Mouse (Mus musculus) kidney, adult 8-10 months (tissue): ENCODE measurements around the gene Hist1h3d.
A peak's percentile ranks its signal among the peaks of the same experiment; 100 is the strongest.
"Not testable (repeated sequence)": the region's sequence is repeated elsewhere in the genome, so short reads cannot be mapped to it uniquely, and the experiment has no call there.

Experiments used
- DNase-seq, 2 experiments: peaks; one replicate each; pipeline ENCODE4 v3.0.0; 2022

Gene Hist1h3d

DNA sequence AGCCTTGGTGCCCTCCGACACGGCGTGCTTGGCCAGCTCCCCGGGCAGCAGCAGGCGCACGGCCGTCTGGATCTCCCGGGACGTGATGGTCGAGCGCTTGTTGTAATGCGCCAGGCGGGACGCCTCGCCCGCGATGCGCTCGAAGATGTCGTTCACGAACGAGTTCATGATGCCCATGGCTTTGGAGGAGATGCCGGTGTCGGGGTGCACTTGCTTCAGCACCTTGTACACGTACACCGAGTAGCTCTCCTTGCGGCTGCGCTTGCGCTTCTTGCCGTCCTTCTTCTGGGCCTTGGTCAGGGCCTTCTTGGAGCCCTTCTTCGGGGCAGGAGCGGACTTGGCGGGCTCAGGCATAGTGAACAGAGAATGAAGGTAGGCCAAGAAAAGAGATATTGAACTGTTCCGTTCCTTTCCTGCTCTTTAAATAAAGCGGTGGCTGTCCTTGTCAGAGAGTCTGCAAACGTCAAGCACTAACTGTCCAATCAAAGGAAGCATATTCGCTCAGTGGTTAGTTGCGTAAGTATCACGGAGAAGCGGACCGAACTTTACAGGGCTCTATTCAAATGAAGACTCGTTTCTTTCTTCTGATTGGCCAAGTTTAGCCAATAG lies 32.5 kb upstream of the Hist1h3d start, which contains the start of gene Hist1h2bh:
TSS of gene Hist1h2bh (minus strand) at position 394 of the 609 bp plus-strand sequence.
- DNase-seq, result peak; percentile 60 to 87

DNA sequence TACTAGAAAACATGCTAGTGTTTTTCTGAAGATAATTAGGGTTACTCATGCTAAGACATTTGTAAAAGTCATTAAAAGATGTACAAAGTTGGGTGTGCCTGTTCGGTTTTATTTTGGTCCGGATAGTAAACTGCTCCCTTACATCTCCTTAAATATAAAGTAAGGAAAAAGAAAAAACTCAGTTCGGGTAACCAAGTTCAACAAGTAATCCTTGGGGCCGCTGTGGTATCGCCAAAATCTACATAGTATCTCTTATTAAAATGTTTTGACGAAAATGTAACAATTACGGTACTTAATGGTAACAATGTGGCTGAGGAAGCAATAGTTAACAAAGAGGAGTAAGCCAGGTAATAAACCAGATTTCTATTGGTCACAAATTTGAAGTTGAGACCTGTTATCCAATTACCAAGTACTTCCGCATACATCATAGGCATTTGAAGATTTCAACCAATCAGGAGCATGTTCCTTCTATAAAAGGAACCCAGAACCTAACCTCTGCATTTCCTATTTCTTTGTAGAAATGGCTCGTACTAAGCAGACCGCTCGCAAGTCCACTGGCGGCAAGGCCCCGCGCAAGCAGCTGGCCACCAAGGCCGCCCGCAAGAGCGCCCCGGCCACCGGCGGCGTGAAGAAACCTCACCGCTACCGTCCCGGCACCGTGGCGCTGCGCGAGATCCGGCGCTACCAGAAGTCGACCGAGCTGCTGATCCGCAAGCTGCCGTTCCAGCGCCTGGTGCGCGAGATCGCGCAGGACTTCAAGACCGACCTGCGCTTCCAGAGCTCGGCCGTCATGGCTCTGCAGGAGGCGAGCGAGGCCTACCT lies 31.4 kb upstream of the Hist1h3d start, which contains the start of gene Hist1h3f:
TSS of gene Hist1h3f (plus strand) at position 88 of the 822 bp plus-strand sequence.
- peak; percentile 47 to 89 for DNase-seq

DNA sequence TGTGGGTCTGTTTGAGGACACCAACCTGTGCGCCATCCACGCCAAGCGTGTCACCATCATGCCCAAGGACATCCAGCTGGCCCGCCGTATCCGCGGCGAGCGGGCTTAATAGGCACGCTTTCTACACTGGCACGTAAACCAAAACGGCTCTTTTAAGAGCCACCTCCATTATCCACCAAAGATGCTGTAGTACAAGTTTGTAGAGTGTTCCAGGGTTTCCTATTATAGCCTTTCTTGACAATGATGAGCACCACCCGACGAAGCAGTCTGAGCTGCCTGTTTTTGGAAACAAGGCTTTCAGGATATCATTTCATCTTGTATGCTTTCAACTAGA lies 30.8 kb upstream of the Hist1h3d start:
- not testable (repeated sequence) for DNase-seq

DNA sequence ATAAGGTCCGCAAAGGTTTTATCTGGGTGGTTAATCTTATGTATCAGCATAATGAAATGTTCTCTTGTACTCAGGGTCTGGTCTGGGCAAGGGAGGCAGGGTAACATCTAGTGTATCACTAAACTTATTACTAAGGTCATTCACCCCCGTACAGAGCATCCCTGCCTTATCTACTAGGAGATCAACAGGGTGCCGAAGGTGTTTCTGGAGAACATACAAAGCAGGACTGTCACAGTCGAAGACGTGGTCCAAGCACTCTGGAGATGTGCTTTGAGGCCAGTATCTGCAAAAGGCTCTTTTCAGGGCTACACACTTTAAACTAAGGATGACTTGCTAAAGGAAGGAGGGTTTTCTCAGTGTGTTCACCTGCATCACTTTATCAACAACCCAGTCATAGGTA lies 28.9 kb upstream of the Hist1h3d start:
- no peak for DNase-seq

DNA sequence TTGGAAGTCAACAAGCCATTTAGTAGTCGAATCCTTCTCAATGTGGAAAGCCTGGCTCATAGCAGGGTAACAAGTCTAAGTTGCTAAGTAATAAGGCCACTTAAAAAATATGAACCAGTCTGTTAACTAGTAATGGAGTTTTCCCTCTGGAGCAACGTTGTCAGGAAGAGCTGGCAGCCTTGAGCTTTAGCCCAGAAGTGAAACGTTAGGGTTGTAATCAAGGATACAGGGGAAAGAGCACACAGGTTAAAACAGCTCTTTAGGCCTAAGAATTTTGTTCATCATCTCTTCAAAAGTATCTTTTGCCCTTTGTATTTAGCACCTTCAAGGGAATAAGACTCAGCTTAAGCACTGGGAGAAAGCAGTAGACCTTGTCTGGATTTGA lies 24.8 kb upstream of the Hist1h3d start:
- DNase-seq, result no peak

DNA sequence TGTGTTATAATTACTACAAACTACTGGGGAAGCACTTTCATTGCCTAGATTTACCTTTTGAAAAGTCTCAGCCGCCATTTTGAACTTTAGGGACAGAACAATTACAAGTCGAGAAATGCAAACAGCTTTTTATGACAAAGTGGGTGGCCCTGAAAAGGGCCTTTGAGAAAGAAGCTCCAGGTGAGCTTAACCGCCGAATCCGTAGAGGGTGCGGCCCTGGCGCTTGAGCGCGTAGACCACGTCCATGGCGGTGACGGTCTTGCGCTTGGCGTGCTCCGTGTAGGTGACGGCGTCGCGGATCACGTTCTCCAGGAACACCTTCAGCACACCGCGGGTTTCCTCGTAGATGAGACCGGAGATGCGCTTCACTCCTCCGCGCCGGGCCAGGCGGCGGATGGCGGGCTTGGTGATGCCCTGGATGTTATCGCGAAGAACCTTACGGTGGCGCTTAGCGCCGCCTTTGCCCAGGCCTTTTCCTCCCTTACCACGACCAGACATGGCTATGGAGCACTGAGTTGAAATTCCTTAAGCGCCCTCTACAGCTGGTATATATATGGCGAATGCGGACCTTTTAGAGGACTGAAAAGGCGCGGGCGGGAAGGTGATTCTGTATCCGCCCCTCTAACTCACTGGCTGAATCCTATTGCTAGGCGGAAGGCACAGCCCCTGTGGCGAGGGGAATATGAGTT lies 24.3 kb upstream of the Hist1h3d start, which contains the start of gene Hist1h4f:
TSS of gene Hist1h4f (minus strand) at position 503 of the 689 bp plus-strand sequence.
- DNase-seq, result peak; percentile 73 to 82

DNA sequence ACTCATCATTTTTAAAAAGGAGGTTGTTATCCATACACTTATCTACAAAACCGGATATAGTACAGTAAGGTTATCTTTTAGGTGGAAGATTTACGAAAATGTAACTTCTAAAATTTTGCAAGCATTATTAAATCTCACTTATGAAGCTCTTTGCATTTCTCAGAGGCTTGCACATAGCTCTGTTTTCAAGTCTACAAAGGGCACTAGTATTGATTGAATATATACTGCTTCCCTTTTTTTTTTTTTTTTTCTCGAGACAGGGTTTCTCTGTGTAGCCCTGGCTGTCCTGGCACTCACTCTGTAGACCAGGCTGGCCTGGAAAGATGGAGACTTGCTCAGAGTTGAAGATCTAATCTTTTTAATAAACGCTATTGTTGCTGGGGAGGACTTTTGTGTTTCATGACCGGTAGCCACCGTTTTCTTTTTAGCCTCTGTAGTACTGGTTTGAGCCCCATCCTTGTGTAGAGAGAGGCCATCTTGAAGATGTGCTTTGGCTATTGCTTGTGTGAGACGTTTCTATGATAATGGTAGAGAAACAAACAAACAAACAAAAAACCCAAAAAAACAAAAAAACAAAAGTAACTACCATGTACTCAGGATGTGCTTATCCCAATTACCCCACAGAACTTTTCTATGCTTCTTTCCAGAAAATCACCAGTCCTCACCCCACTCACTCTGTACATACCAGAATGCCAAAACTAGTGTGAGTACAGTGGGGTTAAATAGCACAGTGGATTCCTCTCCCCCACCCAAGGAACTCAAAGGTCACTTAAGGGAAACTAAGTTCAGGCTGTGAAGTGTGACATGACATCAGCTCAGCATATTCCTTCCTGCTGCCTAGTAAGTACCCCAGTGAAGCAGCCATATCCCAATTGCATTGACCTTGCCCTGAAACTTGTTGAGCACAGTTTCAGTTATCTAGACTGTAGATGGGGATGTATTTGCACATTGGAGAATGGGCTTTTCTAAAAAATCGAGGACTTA lies 23.3 kb upstream of the Hist1h3d start:
- DNase-seq, result no peak

DNA sequence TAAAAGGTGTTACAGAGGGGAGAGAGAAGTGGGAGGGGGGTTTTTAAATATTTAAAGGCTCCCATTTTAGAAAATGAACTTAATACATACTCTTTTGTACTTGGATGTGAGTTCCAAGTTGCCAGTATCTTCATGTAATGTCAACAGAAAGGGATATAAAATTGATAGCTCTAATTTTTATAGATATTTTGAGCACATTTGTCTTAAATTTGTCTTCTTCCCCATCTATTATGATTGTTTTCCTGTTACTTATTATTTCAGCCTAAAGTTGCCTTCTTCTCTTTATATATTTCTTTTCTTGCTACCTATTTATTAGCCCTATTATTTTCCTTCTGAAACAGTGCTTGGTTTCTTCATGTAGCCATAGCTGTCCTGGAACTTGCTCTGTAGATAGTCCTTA lies 22.6 kb upstream of the Hist1h3d start, which contains the start of gene Hist1h1d:
TSS of gene Hist1h1d (plus strand) at position 301 of the 400 bp plus-strand sequence.
- DNase-seq, result no peak

DNA sequence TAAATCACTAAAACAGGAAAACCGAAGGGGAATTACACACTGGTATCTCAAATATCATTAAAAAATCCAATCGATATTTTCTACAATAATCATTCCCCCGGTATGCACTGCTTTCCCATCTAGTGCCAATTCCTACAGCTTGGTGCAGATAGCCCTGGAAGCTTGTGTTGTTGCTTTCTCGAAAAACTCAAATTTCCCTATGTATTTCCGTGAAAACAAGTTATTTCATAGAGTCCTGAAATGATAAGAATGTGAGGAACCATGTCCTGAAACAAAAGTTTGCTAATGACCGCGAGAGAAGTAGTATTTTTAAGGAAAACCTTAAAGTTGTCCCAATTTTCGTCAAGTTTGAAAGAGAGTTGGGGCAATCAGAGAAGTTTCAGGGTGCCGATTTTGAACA lies 21.2 kb upstream of the Hist1h3d start:
- DNase-seq, result no peak

DNA sequence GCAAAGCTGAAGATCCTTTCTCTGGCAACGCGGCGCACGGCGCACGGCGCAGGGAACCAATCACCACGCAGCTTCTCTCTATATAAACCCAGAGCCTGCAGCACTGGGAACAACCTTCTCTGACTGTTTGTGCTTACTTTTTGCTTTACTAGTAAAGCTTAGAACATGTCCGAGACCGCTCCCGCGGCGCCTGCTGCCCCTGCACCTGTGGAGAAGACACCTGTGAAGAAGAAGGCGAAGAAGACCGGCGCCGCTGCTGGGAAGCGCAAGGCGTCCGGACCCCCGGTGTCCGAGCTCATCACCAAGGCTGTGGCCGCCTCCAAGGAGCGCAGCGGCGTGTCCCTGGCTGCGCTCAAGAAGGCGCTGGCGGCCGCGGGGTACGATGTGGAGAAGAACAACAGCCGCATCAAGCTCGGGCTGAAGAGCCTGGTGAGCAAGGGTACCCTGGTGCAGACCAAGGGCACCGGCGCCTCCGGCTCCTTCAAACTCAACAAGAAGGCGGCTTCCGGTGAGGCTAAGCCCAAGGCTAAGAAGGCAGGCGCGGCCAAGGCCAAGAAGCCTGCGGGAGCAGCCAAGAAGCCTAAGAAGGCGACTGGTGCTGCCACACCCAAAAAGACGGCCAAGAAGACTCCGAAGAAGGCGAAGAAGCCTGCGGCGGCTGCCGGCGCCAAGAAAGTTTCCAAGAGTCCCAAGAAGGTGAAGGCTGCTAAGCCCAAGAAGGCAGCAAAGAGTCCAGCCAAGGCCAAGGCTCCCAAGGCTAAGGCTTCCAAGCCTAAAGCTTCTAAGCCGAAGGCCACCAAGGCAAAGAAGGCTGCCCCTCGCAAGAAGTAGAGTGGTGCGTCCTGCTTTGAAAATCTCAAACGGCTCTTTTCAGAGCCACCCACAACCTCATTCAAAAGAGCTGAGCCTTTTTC lies 20.4 kb upstream of the Hist1h3d start:
- peak; percentile 53 to 54 for DNase-seq

DNA sequence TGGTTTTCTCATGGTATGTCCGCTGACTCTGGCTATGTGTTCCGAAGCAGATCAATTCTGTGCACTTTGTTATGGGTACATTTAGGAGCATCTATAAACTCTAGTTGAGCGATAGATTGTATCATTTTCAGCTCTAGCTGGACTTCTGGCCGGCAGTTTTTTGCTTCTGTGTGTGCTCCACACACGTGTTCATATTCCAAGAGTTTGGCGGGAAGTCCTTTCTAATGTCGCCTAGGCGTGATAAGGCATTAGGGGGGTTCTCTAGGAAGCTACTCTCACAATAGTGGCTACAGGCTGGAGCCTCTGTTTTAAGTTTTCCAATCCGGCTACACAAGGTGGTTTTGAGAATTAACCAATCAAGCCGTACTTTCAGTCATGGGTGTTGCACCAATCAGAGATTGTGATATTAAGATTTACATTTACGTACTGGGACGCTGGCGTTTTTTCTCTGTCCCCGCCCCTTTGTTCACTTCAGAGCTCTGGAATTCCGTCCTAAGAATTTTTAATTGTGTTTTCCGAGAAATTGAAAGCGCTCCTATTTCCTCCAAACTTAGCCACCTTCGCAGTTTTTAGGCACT lies 19.6 kb upstream of the Hist1h3d start:
- peak; percentile 41 to 78 for DNase-seq

DNA sequence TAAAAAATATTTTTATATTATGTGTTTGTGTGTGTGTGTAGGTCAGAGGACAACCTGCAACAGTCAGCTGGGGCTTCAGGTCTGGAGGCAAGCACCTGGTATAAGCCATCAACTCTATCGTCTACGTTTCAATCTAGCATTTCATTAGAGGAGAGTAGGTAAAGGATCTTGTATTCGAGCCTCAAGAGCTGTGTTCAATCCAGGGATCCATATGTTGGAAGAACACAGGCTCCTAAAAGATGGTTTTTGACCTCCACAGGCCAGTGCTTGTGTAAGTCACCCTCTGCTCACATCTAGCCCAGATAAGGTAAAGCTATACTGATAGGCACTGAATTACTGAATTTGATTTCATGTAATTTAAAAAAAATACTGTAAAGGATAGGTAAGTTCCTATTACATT lies 18.7 kb upstream of the Hist1h3d start:
- DNase-seq, result no peak

DNA sequence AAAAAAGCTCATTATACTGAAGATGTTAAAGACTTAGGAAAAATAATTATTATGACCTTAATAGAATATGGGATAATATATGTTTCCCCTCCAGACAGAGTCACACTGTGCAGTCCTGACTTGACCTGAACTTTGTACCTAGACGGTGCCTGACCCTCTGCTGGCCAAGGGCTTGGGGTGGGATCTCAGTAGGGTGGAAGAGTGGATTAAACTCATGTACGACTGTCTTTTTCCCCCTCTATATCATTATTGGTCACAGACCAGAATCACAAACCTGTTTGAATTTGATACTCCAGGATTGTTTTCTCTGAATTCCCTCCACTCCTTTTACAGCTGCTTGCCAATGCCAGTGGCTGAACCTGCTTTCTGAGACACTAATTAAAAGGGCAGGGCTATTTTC lies 14.9 kb upstream of the Hist1h3d start:
- not testable (repeated sequence) for DNase-seq

DNA sequence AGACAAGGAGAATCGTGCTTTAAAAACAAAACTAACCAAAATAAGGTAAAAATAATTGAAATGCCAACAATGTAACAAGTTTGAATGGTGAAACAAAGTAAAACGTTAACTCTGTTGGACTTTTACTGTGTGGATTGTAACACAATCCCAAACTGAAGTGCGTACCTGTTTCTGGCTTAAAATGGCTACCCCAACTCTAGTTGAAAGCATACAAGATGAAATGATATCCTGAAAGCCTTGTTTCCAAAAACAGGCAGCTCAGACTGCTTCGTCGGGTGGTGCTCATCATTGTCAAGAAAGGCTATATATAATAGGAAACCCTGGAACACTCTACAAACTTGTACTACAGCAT lies 14.1 kb upstream of the Hist1h3d start:
- not testable (repeated sequence) for DNase-seq

DNA sequence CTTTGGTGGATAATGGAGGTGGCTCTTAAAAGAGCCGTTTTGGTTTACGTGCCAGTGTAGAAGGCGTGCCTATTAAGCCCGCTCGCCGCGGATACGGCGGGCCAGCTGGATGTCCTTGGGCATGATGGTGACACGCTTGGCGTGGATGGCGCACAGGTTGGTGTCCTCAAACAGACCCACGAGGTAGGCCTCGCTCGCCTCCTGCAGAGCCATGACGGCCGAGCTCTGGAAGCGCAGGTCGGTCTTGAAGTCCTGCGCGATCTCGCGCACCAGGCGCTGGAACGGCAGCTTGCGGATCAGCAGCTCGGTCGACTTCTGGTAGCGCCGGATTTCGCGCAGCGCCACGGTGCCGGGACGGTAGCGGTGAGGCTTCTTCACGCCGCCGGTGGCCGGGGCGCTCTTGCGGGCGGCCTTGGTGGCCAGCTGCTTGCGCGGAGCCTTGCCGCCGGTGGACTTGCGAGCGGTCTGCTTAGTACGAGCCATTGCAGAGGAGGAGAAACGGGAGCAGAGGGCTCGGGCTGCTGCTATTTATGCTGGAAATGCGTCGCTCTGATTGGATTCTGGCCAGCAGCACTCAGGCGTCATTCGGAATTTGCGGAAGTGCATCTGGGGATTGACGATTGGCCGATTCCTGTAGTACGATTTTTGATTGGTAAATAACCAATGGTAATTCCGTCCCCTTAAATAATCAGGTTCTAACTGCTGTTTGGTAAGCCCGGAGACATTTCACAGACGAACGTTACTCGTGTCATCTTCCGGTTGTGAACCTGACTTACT lies 13.5 kb upstream of the Hist1h3d start, which contains the start of gene Hist1h3e:
TSS of gene Hist1h3e (minus strand) at position 487 of the 777 bp plus-strand sequence.
- DNase-seq, result peak; percentile 86 to 89

DNA sequence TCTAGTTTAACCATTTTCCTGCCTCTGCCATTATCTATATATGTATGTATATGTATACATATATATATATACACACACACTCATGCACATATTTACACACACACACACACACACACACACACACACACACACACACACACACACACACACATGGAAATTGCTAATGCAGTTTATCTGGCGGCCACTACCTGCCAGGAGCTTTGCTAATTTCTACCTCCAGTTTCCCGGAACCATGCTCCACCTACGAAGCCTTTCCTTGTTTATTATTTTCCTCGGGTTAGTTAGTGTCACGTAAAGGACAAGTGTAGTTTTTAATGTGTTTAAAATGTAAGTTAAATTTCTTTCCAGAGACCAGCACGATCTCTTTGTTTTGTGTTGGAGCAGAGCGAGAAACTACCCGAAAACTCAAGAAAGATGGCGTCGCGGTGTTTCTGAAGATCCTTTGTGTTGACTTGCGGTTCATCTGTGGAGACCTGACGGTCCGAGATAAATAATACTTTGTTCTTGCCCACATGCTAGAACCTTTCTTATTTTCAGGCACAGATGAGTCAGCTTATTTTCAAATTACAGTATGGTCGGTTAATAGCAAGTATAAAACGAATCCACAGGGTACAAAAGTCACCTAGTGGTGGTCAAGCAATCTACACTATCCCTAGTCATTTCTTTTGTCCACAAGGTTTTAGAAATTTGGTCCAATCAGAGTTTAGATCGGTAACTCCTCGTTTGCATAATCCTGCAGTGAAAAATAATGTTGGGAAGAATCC lies 12.7 kb upstream of the Hist1h3d start:
- peak in 1 of 2 experiments; percentile 33 for DNase-seq

DNA sequence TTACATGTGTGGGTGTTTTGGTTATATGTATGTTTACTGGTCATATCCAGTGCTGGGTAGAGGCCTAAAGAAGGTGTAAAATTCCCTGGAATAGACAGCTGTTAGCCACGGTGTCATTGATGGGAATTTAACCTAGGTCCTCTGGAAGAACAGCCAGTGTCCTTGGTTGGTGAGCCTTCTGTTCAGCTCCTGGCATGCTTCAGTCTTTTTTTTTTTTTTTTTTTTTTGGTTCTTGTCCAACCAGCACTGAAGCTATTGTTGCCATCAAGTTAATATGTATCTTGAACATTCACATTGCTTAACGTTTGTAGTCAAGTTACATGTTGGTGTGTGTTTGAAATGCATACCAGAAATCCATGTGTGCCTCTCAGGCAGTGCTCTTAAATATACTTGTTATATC lies 11.1 kb upstream of the Hist1h3d start:
- no peak for DNase-seq

DNA sequence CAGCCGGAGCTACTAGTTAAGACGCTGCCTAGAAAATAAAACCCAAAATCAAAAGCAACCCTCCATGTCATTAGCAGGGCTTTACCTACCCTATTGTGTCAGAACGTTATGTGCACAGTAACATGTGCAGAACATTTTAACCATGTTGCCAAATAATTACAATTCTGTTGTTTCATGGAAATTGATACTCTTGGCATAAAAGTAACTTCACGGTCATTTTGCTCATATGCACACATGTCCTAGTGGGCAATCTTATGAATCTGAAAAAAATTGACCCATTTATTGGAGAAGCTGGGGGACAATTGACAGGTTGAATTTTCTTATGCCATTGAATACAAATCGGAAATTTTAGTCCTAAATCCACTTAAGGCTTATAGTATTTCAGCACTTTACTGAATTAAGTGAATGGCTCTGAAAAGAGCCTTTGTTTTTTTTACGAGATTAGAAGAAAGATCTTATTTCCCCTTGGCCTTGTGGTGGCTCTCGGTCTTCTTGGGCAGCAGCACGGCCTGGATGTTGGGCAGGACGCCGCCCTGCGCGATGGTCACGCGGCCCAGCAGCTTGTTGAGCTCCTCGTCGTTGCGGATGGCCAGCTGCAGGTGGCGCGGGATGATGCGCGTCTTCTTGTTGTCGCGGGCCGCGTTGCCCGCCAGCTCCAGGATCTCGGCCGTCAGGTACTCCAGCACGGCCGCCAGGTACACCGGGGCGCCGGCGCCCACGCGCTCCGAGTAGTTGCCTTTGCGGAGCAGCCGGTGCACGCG lies 5.1 kb upstream of the Hist1h3d start:
- not testable (repeated sequence) for DNase-seq
